Mouse (Mus musculus): Measurements from ENCODE around the gene Myo7a. TPM values are rescaled to one million over a fixed set of nuclear protein-coding genes. Genes with fewer than 3 reads are reported as not detected.
A peak's percentile ranks its signal among the peaks of the same experiment; 100 is the strongest.

Gene Myo7a
- polyA plus RNA-seq, 1 experiment from 2014 or later: 8.4 TPM

- no peaks in the 10 kb centered on the region for H3K9me3 ChIP-seq (ENCODE audit: low read length)
- no peak overlapping the region for H3K4me3 ChIP-seq (ENCODE audit: low read depth, low read length)
- no peak overlapping the region for H3K27ac ChIP-seq (ENCODE audit: low read length)
- no peak overlapping the region for H3K9ac ChIP-seq (replicated peaks; ENCODE audit: low read depth)
- H3K36me3 ChIP-seq (ENCODE audit: insufficient read depth, low read length): no peaks in the 10 kb centered on the region
- no peaks in the 10 kb centered on the region for H3K27me3 ChIP-seq (replicated peaks; ENCODE audit: insufficient read depth, low read length)
- H3K4me2 ChIP-seq (replicated peaks; ENCODE audit: low read depth, low read length): no peak overlapping the region
- ATAC-seq (no peak), DNase-seq (ENCODE audit: low spot score) (no peak)
- no peak for TF ChIP-seq CTCF (IDR thresholded peaks at IDR 0.05)
- no peak for TF ChIP-seq EP300 (IDR thresholded peaks at IDR 0.05)
- 34% methylated on average over 4 of the region's 5 CpGs for WGBS
- H3K4me1 ChIP-seq (ENCODE audit: insufficient read depth, low read depth, low read length): peaks cover 24% of the 10 kb centered on the region
Observed at GRCm38 (mm10) chr7:98082376-98082775, 36.9 kb downstream of the Myo7a start.

GRCm38 (mm10) chr7:98077453-98077852 is 41.9 kb downstream of the Myo7a start:
- TF ChIP-seq CTCF (IDR thresholded peaks at IDR 0.05) (no peak), EP300 (IDR thresholded peaks at IDR 0.05) (no peak)
- Histone ChIP-seq H3K36me3 (ENCODE audit: insufficient read depth, low read length) (no peaks in the 10 kb centered on the region), H3K9me3 (ENCODE audit: low read length) (no peaks in the 10 kb centered on the region), H3K27me3 (replicated peaks; ENCODE audit: insufficient read depth, low read length) (no peaks in the 10 kb centered on the region), H3K27ac (ENCODE audit: low read length) (no peak overlapping the region), H3K4me2 (replicated peaks; ENCODE audit: low read depth, low read length) (no peak overlapping the region), H3K9ac (replicated peaks; ENCODE audit: low read depth) (no peak overlapping the region), H3K4me3 (ENCODE audit: low read depth, low read length) (no peak overlapping the region), H3K4me1 (ENCODE audit: insufficient read depth, low read depth, low read length) (0 out of 2 replicates have a peak, but pooled peaks cover 4% of the 10 kb centered on the region)
- ATAC-seq (no peak), DNase-seq (ENCODE audit: low spot score) (no peak)
- WGBS: 75% methylated on average over 11 of the region's 11 CpGs

GRCm38 (mm10) chr7:98071620-98072019 is 47.7 kb downstream of the Myo7a start:
- TF ChIP-seq EP300 (IDR thresholded peaks at IDR 0.05): no peak
- TF ChIP-seq CTCF (IDR thresholded peaks at IDR 0.05): peak; percentile 99
- Histone ChIP-seq H3K4me3 (ENCODE audit: low read depth, low read length) (no peak overlapping the region), H3K4me1 (ENCODE audit: insufficient read depth, low read depth, low read length) (no peaks in the 10 kb centered on the region), H3K9me3 (ENCODE audit: low read length) (no peaks in the 10 kb centered on the region), H3K27me3 (replicated peaks; ENCODE audit: insufficient read depth, low read length) (no peaks in the 10 kb centered on the region), H3K36me3 (ENCODE audit: insufficient read depth, low read length) (no peaks in the 10 kb centered on the region), H3K9ac (replicated peaks; ENCODE audit: low read depth) (no peak overlapping the region), H3K27ac (ENCODE audit: low read length) (no peak overlapping the region), H3K4me2 (replicated peaks; ENCODE audit: low read depth, low read length) (no peak overlapping the region)
- DNase-seq (ENCODE audit: low spot score) (peak; percentile 81), ATAC-seq (peak; percentile 70)
- 37% methylated on average over 5 of the region's 5 CpGs for WGBS

- Histone ChIP-seq H3K4me3 (ENCODE audit: low read depth, low read length) (no peak overlapping the region), H3K27me3 (replicated peaks; ENCODE audit: insufficient read depth, low read length) (no peaks in the 10 kb centered on the region), H3K36me3 (ENCODE audit: insufficient read depth, low read length) (no peaks in the 10 kb centered on the region), H3K9ac (replicated peaks; ENCODE audit: low read depth) (no peak overlapping the region), H3K9me3 (ENCODE audit: low read length) (no peaks in the 10 kb centered on the region), H3K4me2 (replicated peaks; ENCODE audit: low read depth, low read length) (no peak overlapping the region), H3K4me1 (ENCODE audit: insufficient read depth, low read depth, low read length) (no peaks in the 10 kb centered on the region), H3K27ac (ENCODE audit: low read length) (no peak overlapping the region)
- TF ChIP-seq EP300 (IDR thresholded peaks at IDR 0.05) (no peak), CTCF (IDR thresholded peaks at IDR 0.05) (no peak)
- DNase-seq (ENCODE audit: low spot score) (no peak), ATAC-seq (no peak)
- 69% methylated on average over 11 of the region's 11 CpGs for WGBS
Observed at GRCm38 (mm10) chr7:98066229-98066628, 53.1 kb downstream of the Myo7a start.

- H3K9me3 ChIP-seq (ENCODE audit: low read length): no peaks in the 10 kb centered on the region
- TF ChIP-seq CTCF (IDR thresholded peaks at IDR 0.05): no peak
- TF ChIP-seq EP300 (IDR thresholded peaks at IDR 0.05): no peak
- H3K27ac ChIP-seq (ENCODE audit: low read length): no peak overlapping the region
- no peaks in the 10 kb centered on the region for H3K27me3 ChIP-seq (replicated peaks; ENCODE audit: insufficient read depth, low read length)
- DNase-seq (ENCODE audit: low spot score) (no peak), ATAC-seq (no peak)
- no peak overlapping the region for H3K9ac ChIP-seq (replicated peaks; ENCODE audit: low read depth)
- H3K4me3 ChIP-seq (ENCODE audit: low read depth, low read length): no peak overlapping the region
- no peaks in the 10 kb centered on the region for H3K36me3 ChIP-seq (ENCODE audit: insufficient read depth, low read length)
- H3K4me2 ChIP-seq (replicated peaks; ENCODE audit: low read depth, low read length): no peak overlapping the region
- H3K4me1 ChIP-seq (ENCODE audit: insufficient read depth, low read depth, low read length): no peaks in the 10 kb centered on the region
- 89% methylated on average over 8 of the region's 8 CpGs for WGBS
Observed at GRCm38 (mm10) chr7:98054942-98055341, 64.4 kb downstream of the Myo7a start.

GRCm38 (mm10) chr7:98054461-98054860 is 64.9 kb downstream of the Myo7a start:
- H3K27ac ChIP-seq (ENCODE audit: low read length): no peak overlapping the region
- H3K4me3 ChIP-seq (ENCODE audit: low read depth, low read length): no peak overlapping the region
- H3K9me3 ChIP-seq (ENCODE audit: low read length): no peaks in the 10 kb centered on the region
- H3K36me3 ChIP-seq (ENCODE audit: insufficient read depth, low read length): no peaks in the 10 kb centered on the region
- H3K4me1 ChIP-seq (ENCODE audit: insufficient read depth, low read depth, low read length): no peaks in the 10 kb centered on the region
- WGBS: 89% methylated on average over 9 of the region's 9 CpGs
- TF ChIP-seq CTCF (IDR thresholded peaks at IDR 0.05) (no peak), EP300 (IDR thresholded peaks at IDR 0.05) (no peak)
- no peaks in the 10 kb centered on the region for H3K27me3 ChIP-seq (replicated peaks; ENCODE audit: insufficient read depth, low read length)
- H3K4me2 ChIP-seq (replicated peaks; ENCODE audit: low read depth, low read length): no peak overlapping the region
- no peak for DNase-seq (ENCODE audit: low spot score)
- no peak for ATAC-seq
- H3K9ac ChIP-seq (replicated peaks; ENCODE audit: low read depth): no peak overlapping the region

- H3K4me3 ChIP-seq (ENCODE audit: low read depth, low read length): no peak overlapping the region
- ATAC-seq (no peak), DNase-seq (ENCODE audit: low spot score) (peak; percentile 65)
- WGBS: 20% methylated on average over 8 of the region's 8 CpGs
- H3K9ac ChIP-seq (replicated peaks; ENCODE audit: low read depth): no peak overlapping the region
- no peaks in the 10 kb centered on the region for H3K36me3 ChIP-seq (ENCODE audit: insufficient read depth, low read length)
- no peak overlapping the region for H3K27ac ChIP-seq (ENCODE audit: low read length)
- H3K4me2 ChIP-seq (replicated peaks; ENCODE audit: low read depth, low read length): no peak overlapping the region
- TF ChIP-seq EP300 (IDR thresholded peaks at IDR 0.05): no peak
- peak; percentile 83 for TF ChIP-seq CTCF (IDR thresholded peaks at IDR 0.05)
- H3K9me3 ChIP-seq (ENCODE audit: low read length): no peaks in the 10 kb centered on the region
- no peaks in the 10 kb centered on the region for H3K27me3 ChIP-seq (replicated peaks; ENCODE audit: insufficient read depth, low read length)
- no peaks in the 10 kb centered on the region for H3K4me1 ChIP-seq (ENCODE audit: insufficient read depth, low read depth, low read length)
Observed at GRCm38 (mm10) chr7:98051980-98052379, 67.3 kb downstream of the Myo7a start.

All from lung, postnatal 0 days (tissue).